Mouse (Mus musculus): ENCODE results near the gene Mturn. TPM values are rescaled to one million over a fixed set of nuclear protein-coding genes. Genes with fewer than 3 reads are reported as not detected.

Mturn gene
- 50.6 and 72.2 TPM in 2 replicates for polyA plus RNA-seq (2012; rRNA removed)

DNA sequence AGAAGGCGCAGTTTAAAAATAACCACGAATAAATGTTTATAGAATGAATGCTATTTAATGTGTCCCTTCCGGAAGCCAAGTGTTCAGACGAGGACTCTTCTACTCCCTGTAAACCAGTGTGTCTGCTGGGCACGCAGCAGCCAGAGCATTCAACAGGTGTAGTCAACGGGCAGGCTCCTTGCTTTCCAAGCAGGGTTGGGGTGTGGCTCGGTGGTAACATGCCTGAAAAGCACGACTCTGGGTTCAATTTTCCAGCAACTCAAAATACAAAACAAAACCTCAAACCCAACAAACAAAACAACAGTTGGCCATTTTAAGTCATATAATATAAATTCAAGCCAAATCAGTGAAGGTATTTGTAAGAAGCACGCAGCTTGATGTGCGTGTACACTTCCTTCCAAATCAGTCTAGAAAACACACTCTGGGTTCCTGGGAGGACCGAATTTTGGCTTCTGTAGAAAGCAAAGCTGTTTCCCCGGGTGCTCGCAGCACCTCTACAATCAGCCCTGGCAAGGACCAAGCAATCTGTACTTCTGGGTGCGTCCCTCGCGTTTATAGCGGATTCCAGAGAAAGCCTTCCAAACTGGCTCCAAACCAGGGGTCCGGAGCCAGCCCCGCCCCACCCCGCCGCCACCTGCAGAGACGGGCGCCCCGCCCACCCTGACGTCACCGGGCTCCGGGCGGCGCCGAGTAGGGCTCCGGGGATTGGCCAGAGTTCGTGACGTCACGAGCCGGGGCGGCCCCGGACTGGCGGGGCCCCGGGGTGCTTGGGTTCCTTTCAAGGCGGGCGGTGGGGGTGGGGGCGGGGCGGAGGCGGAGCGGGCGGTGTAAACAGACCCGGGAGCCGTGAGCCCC, at the start of gene Mturn:
Gene Mturn, plus strand, starts transcription at position 734 of the 855 bp plus-strand sequence.
- TF ChIP-seq POLR2A (IDR thresholded peaks at IDR 0.05; ENCODE audit: borderline replicate concordance, extremely low read depth, insufficient read depth, insufficient read length, poor library complexity, severe bottlenecking) (no peak), CTCF (IDR thresholded peaks at IDR 0.05; ENCODE audit: borderline replicate concordance, extremely low read depth, insufficient read depth, insufficient read length) (no peak)
- peak; percentile 98 for DNase-seq (ENCODE audit: low read depth)

GRCm38 (mm10) chr6:54639877-54640276, 41.5 kb upstream of the Mturn start:
- TF ChIP-seq POLR2A (IDR thresholded peaks at IDR 0.05; ENCODE audit: borderline replicate concordance, extremely low read depth, insufficient read depth, insufficient read length, poor library complexity, severe bottlenecking) (no peak), CTCF (IDR thresholded peaks at IDR 0.05; ENCODE audit: borderline replicate concordance, extremely low read depth, insufficient read depth, insufficient read length) (no peak)
- no peak for DNase-seq (ENCODE audit: low read depth)

- TF ChIP-seq POLR2A (IDR thresholded peaks at IDR 0.05; ENCODE audit: borderline replicate concordance, extremely low read depth, insufficient read depth, insufficient read length, poor library complexity, severe bottlenecking) (no peak), CTCF (IDR thresholded peaks at IDR 0.05; ENCODE audit: borderline replicate concordance, extremely low read depth, insufficient read depth, insufficient read length) (no peak)
- peak; percentile 59 for DNase-seq (ENCODE audit: low read depth)
These were observed 39.5 kb upstream of the Mturn start for GRCm38 (mm10) chr6:54641953-54642352.

DNA sequence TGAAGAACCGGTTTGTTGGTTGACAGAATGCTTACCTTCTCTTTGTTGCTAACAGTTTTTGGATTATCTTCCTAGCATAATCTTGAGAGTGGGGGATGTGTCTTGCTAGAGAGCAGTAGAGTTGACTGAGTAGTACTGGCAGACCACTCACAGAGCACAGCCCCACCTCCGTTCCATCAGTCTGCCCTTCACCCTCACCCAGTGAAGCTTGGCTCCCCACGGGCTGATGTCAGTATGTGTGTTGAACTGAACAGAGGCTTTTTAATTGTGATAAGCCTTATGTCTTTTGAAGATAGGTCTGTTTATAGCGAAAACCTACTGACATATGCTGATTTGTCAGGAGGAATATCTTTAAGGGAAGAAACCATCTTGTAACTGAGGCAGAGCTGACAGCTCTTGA, 38.2 kb upstream of the Mturn start:
- DNase-seq (ENCODE audit: low read depth) = no peak
- no peak for TF ChIP-seq CTCF (IDR thresholded peaks at IDR 0.05; ENCODE audit: borderline replicate concordance, extremely low read depth, insufficient read depth, insufficient read length)
- TF ChIP-seq POLR2A (IDR thresholded peaks at IDR 0.05; ENCODE audit: borderline replicate concordance, extremely low read depth, insufficient read depth, insufficient read length, poor library complexity, severe bottlenecking) = no peak

GRCm38 (mm10) chr6:54655471-54656095, 25.8 kb upstream of the Mturn start:
- TF ChIP-seq POLR2A (IDR thresholded peaks at IDR 0.05; ENCODE audit: borderline replicate concordance, extremely low read depth, insufficient read depth, insufficient read length, poor library complexity, severe bottlenecking) = no peak
- TF ChIP-seq CTCF (IDR thresholded peaks at IDR 0.05; ENCODE audit: borderline replicate concordance, extremely low read depth, insufficient read depth, insufficient read length) = no peak

DNA sequence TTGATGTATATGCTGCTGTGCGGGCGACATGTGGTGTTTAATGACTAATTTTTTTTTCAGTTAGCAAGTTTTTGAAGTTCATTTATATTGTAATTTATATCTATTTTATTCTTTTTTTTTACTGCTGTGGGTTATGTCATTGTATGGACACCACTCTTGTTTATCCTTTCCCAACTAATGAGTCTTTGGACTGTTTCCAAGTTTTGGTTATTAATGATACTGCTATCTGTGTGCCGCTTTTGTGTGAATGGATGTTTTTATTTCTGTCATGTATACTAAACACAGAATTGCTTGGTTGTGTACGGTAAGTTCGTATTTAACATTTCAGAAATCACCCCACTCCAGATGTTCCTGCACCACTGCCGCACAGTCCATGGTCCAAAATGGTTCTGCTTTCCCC, 23.6 kb upstream of the Mturn start:
- no peak for DNase-seq (ENCODE audit: low read depth)
- TF ChIP-seq CTCF (IDR thresholded peaks at IDR 0.05; ENCODE audit: borderline replicate concordance, extremely low read depth, insufficient read depth, insufficient read length) (no peak), POLR2A (IDR thresholded peaks at IDR 0.05; ENCODE audit: borderline replicate concordance, extremely low read depth, insufficient read depth, insufficient read length, poor library complexity, severe bottlenecking) (no peak)

More at GRCm38 (mm10) chr6:54655471-54656095, 25.8 kb upstream of the Mturn start:
- DNase-seq (ENCODE audit: low read depth) = no peak

DNA sequence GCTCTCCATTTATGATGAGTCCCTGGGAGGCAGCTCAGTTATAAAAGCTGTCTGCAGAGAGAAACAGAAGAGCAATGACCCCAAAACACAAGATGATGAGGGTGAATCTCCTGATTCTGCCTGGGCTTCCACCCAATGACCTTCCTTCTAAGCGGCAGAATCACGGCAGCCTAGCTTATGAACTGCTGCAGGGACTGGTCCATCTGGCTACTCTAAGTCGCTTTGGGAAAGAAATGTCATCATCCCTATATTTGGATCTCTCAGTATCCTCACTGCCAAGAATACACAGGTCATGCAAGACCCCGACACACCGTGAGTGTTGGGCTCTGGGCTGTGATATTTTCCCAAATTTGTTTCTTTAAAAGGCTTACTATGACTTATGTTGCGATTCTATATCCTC, 11.6 kb upstream of the Mturn start:
- DNase-seq (ENCODE audit: low read depth) = no peak
- TF ChIP-seq CTCF (IDR thresholded peaks at IDR 0.05; ENCODE audit: borderline replicate concordance, extremely low read depth, insufficient read depth, insufficient read length) (no peak), POLR2A (IDR thresholded peaks at IDR 0.05; ENCODE audit: borderline replicate concordance, extremely low read depth, insufficient read depth, insufficient read length, poor library complexity, severe bottlenecking) (no peak)

DNA sequence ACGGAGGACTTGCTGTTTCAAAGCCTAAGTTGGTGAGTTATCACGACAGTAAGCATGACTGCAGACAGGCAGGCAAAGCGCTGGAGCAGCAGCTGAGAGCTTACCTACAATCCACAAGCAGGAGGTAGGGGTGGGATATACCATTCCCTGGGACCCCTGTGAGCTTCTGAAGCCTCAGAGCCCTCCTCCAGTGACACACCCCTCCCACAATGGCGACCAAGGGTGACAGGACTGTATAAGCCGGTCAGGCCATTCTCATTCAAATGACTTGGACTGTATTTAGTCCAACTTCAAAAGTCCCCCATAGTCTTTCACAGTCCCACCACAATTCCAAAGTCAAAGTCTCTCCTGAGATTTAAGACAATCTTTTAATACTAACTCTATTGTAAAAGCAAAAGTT, 8.5 kb upstream of the Mturn start:
- no peak for DNase-seq (ENCODE audit: low read depth)
- TF ChIP-seq POLR2A (IDR thresholded peaks at IDR 0.05; ENCODE audit: borderline replicate concordance, extremely low read depth, insufficient read depth, insufficient read length, poor library complexity, severe bottlenecking) (no peak), CTCF (IDR thresholded peaks at IDR 0.05; ENCODE audit: borderline replicate concordance, extremely low read depth, insufficient read depth, insufficient read length) (no peak)

DNA sequence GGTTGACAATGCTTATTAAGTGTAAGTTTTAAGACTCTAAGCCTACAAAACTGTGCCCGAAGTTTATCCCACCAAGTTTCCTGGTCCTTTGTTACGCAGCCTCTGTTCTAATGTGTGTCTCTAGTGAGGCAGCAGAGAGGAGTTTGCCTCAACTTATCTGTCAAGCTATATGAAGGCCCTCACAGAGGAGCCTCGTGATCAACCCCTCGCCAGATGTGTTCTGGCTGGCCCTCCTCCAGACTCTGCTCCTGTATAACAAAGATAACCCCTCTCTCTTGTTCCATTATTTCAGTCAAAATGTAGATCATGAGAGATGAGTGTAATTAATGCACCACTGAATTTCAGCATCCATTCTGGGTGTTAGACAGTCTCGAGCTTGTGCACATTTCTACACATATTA, 1.7 kb upstream of the Mturn start:
- TF ChIP-seq CTCF (IDR thresholded peaks at IDR 0.05; ENCODE audit: borderline replicate concordance, extremely low read depth, insufficient read depth, insufficient read length) = no peak
- TF ChIP-seq POLR2A (IDR thresholded peaks at IDR 0.05; ENCODE audit: borderline replicate concordance, extremely low read depth, insufficient read depth, insufficient read length, poor library complexity, severe bottlenecking) = no peak
- no peak for DNase-seq (ENCODE audit: low read depth)

DNA sequence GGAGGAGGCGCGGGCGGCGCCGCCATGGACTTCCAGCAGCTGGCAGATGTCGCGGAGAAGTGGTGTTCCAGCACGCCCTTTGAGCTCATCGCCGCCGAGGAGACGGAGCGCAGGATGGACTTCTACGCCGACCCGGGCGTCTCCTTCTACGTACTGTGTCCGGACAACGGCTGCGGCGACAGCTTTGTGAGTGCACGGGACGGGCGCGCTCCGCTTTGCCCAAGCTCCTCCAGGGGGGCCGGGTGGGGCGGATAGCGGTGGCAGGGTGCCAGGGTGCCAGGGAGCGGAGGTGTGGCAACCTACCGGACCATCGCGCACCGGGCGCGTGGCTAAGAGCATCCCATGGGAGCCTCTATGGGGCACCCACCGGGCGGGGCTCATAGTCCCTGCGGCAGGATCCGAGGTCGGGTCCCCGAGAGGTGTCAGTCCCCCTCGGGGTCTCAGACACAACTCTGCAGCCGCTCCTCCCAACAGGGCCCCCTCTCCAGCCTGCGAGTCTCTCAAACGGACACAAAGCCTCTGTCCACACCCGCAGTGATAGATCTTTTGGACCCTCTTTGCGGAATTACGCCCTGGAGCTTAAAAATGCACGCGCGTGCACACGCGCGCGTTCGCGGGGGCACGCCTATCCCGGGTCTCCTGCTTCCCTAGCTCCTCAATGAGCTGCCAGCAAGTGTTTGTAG, 463 bp downstream of the Mturn start:
- peak; percentile 71; the same call in 1 of the 2 replicates for TF ChIP-seq POLR2A (IDR thresholded peaks at IDR 0.05; ENCODE audit: borderline replicate concordance, extremely low read depth, insufficient read depth, insufficient read length, poor library complexity, severe bottlenecking)
- TF ChIP-seq CTCF (IDR thresholded peaks at IDR 0.05; ENCODE audit: borderline replicate concordance, extremely low read depth, insufficient read depth, insufficient read length) = no peak

DNA sequence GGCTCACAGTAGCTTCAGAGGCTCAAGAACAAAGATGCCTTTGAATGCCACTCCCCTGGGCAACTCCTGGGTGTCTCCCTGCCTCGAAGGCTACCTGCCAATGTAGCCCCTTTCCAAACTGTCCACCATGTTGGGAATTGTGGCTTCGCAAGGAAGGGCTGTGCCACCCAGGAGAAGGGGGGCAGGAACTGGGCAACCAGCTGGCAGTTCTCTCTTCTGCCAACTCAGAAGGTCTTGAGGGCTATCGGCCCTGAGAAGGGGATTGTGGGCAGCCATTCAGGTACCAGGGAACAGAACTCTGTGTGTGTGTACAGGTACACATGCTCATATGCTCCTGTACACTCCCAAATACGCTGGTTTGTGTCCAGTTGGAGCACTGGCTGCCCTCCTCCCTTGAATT, 2.7 kb downstream of the Mturn start:
- no peak for DNase-seq (ENCODE audit: low read depth)
- no peak for TF ChIP-seq CTCF (IDR thresholded peaks at IDR 0.05; ENCODE audit: borderline replicate concordance, extremely low read depth, insufficient read depth, insufficient read length)
- no peak for TF ChIP-seq POLR2A (IDR thresholded peaks at IDR 0.05; ENCODE audit: borderline replicate concordance, extremely low read depth, insufficient read depth, insufficient read length, poor library complexity, severe bottlenecking)

More for the DNA sequence above, 463 bp downstream of the Mturn start:
- DNase-seq (ENCODE audit: low read depth) = peak; percentile 66
